Mouse (Mus musculus) cortical plate, adult 2 months (tissue): ENCODE results near the gene Wdr59.

ENCODE experiments used
- CTCF ChIP-seq: fragments of 200-500 bp; IDR thresholded peaks from 2 replicates; pipeline ENCODE4 v1.5.1; 2011; ENCODE audit warnings: mild to moderate bottlenecking, control low read depth, low read length; ENCODE audit not compliant: insufficient read depth; ENCODE audit errors: extremely low read depth
- POLR2A ChIP-seq: fragments of 200-500 bp; IDR thresholded peaks from 2 replicates; pipeline ENCODE4 v1.6.1; 2011; ENCODE audit warnings: mild to moderate bottlenecking, low read length, control low read depth; ENCODE audit not compliant: insufficient read depth; ENCODE audit errors: extremely low read depth

DNA sequence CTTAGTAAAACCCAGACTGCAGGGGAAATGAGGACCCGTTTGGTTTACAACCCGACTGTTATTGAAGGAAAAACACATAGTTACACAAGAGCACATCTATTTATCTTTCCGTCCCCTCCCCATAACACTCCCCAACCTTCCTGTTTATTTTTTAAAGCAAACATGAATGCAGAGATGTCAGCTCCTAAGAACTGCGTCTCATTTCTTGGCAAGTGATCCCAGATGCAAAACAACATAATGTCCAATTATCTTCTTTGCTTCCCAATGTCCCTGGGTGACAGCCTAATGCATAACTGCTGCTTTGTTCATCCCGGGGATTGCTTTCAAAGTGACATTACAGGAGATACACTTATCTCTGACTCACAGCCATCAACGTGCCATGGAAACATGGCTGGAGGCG lies 30.7 kb downstream of the Wdr59 start:
- TF ChIP-seq CTCF (no peak), POLR2A (no peak)
